Mouse (Mus musculus) forebrain, embryonic 11.5 days (tissue): ENCODE data around the gene Smad3. TPM values are rescaled to one million over a fixed set of nuclear protein-coding genes. Genes with fewer than 3 reads are reported as not detected.

Source experiments
- ATAC-seq: fragments of 200-750 bp; cut with Nextera tagmentation; replicated peaks from 2 replicates; pipeline ENCODE4 v1.8.0; 2017; ENCODE audit warnings: moderate TSS enrichment; ENCODE audit not compliant: low FRiP score
- DNase-seq: peaks from one replicate; pipeline ENCODE4 v3.0.0-alpha.2; 2017; ENCODE audit warnings: low spot score
- H3K27ac ChIP-seq: fragments of 300-500 bp; sonication (generic); 2 replicates; pipeline ENCODE4 v1.5.1; 2014; ENCODE audit warnings: low read depth, low read length
- H3K27me3 ChIP-seq: fragments of 300-500 bp; sonication (generic); 2 replicates; pipeline ENCODE4 v1.6.1; 2014; ENCODE audit warnings: mild to moderate bottlenecking, low read length, mixed read lengths; ENCODE audit not compliant: control insufficient read depth, insufficient read depth
- H3K36me3 ChIP-seq: fragments of 300-500 bp; sonication (generic); 2 replicates; pipeline ENCODE4 v1.6.1; 2014; ENCODE audit warnings: mild to moderate bottlenecking, low read length, moderate library complexity, mixed read lengths; ENCODE audit not compliant: control insufficient read depth, insufficient read depth
- H3K4me1 ChIP-seq: fragments of 300-500 bp; sonication (generic); replicated peaks from 2 replicates; pipeline ENCODE4 v1.6.1; 2014; ENCODE audit warnings: low read length, mixed read lengths; ENCODE audit not compliant: control insufficient read depth, insufficient read depth
- H3K4me2 ChIP-seq: fragments of 300-500 bp; sonication (generic); 2 replicates; pipeline ENCODE4 v1.6.1; 2014; ENCODE audit warnings: low read depth, mild to moderate bottlenecking, low read length, moderate library complexity, mixed read lengths; ENCODE audit not compliant: severe bottlenecking
- H3K4me3 ChIP-seq: fragments of 300-500 bp; sonication (generic); 2 replicates; pipeline ENCODE4 v1.5.1; 2014; ENCODE audit warnings: low read depth, low read length
- H3K9ac ChIP-seq: fragments of 300-500 bp; sonication (generic); 2 replicates; pipeline ENCODE4 v1.6.1; 2014; ENCODE audit warnings: low read length
- H3K9me3 ChIP-seq: fragments of 300-500 bp; sonication (generic); 2 replicates; pipeline ENCODE4 v1.6.1; 2016; ENCODE audit warnings: low read length, mixed read lengths; ENCODE audit not compliant: control insufficient read depth
- whole genome bisulfite sequencing: fragments of 180-500 bp; shearing (Covaris S2); extraction: QIAGEN DNeasy Blood & Tissue Kit; methylation state at CpG from one replicate; pipeline ENCODE4 v1.1.7; 2014; 5-methylcytosine and 5-hydroxymethylcytosine counted together
- polyA plus RNA-seq: library from polyadenylated mRNA; unstranded; fragments of >200 nt; fragmentation: Nextera tagmentation; extraction: Ambion mirVana; gene quantifications from 2 replicates; pipeline ENCODE4 v1.2.1, GENCODE M21; 2014

The Smad3 gene
- polyA plus RNA-seq, 1 experiment from 2014 or later, result 17.9 TPM

DNA sequence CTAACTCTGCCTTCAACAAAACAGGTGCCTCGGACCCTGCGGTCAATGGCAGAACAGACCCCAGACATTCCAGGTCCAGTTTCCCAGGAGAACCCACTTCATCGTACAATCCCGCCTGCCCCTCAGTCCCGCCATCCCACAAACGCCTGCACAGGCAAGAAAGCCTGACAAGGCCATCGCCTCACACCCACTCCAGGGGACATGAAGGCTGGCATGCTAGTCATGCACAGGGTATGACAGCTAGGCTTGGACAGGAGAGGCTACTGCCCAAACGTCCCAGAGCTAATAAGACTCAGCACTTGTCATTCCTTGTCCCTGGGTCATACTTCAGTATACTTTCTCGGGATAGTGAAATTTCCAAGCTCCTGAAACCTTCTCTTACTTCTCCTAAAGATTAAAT, 34.9 kb downstream of the Smad3 start:
- no peak overlapping the region for H3K9ac ChIP-seq
- 84% methylated on average over 9 of the region's 9 CpGs for WGBS
- no peaks in the 10 kb centered on the region for H3K27me3 ChIP-seq
- H3K4me1 ChIP-seq, result peaks cover 2% of the 10 kb centered on the region; the same call in 1 of the 2 replicates
- no peak for ATAC-seq
- no peak overlapping the region for H3K4me2 ChIP-seq
- no peaks in the 10 kb centered on the region for H3K36me3 ChIP-seq
- no peak overlapping the region for H3K4me3 ChIP-seq
- H3K27ac ChIP-seq, result no peak overlapping the region
- no peak for DNase-seq
- no peaks in the 10 kb centered on the region for H3K9me3 ChIP-seq

DNA sequence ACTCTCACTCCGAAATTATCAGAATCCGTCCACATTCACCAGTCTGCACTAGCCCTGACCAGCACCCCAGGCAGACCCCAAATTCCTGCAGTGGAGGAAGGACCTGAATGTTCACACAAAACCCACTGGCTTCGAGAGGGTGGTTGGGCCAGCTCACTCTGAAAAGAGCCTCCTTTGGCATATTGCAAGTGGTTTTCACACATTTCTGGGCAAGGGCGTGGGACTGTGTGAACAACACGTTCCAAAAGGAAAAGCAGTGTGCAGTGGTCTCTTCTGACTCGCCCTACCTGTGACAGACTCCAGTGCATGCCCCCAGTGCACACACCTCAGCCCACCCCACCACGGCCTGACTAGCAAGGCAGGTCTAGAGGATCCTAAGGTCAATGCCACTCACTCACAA, 35.4 kb downstream of the Smad3 start:
- 87% methylated on average over 7 of the region's 7 CpGs for WGBS
- no peak overlapping the region for H3K27ac ChIP-seq
- H3K4me3 ChIP-seq, result no peak overlapping the region
- H3K9me3 ChIP-seq, result no peaks in the 10 kb centered on the region
- ATAC-seq (no peak), DNase-seq (no peak)
- H3K27me3 ChIP-seq, result no peaks in the 10 kb centered on the region
- no peaks in the 10 kb centered on the region for H3K36me3 ChIP-seq
- H3K4me2 ChIP-seq, result no peak overlapping the region
- H3K4me1 ChIP-seq, result peaks cover 2% of the 10 kb centered on the region; the same call in 1 of the 2 replicates
- no peak overlapping the region for H3K9ac ChIP-seq

DNA sequence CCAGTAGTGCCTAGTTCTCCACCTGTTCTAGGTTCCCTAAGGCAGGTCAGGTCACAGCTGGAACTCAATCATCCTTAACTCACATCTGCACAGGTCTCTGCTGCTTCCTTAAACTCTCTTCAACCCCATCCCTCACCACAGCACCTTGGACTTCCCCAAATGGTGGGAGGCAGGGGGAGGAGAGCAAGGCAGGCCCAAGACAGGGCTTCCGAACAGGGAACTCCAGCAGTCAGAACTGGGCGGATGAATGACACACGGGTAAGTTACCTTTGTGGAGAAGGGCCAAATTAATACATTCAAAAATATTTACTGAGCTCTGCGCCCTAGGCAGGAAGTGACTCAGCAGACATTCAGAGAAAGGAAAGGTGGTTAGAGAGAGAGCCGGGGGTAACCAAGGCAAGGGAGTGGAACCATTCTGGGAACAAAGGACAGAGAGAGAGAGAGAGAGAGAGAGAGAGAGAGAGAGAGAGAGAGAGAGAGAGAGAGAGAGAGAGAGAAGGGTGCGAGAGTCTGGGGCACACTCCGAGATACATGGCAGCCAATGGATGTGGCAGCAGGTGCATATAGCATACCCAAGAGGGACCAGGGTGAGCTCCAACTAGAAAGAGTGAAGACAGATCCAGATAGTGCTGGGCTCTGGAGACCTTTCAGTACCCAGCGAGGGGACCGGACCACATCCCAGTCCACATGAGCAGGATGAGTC, 36.1 kb downstream of the Smad3 start:
- H3K27ac ChIP-seq, result no peak overlapping the region
- no peak overlapping the region for H3K4me2 ChIP-seq
- no peak overlapping the region for H3K9ac ChIP-seq
- H3K4me1 ChIP-seq, result peaks cover 2% of the 10 kb centered on the region; the same call in 1 of the 2 replicates
- WGBS, result 91% methylated on average over 9 of the region's 9 CpGs
- DNase-seq, result no peak
- H3K36me3 ChIP-seq, result no peaks in the 10 kb centered on the region
- H3K4me3 ChIP-seq, result no peak overlapping the region
- H3K27me3 ChIP-seq, result no peaks in the 10 kb centered on the region
- ATAC-seq, result no peak
- no peaks in the 10 kb centered on the region for H3K9me3 ChIP-seq

DNA sequence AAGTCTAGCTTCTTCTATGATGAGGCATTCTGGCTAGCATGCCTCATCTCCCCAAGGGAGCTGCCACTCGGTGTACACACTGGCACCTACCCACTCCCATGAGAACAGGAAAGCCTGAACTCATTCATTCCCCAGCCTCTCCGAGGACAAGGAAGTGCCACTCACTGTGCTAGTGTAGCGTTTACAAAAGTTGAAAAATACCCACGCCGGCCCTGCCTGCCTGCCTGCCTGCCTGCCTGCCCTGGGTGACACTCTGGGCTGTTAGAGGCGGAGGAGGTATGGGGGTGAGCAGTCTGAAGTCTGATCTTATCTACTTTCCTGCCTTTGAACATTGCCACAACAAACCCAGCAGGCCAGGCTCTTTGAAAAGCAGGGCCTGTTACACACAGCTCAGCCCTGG, 37.1 kb downstream of the Smad3 start:
- WGBS, result 91% methylated on average over 6 of the region's 6 CpGs
- H3K27me3 ChIP-seq, result no peaks in the 10 kb centered on the region
- DNase-seq, result no peak
- no peak overlapping the region for H3K4me2 ChIP-seq
- no peak for ATAC-seq
- H3K4me1 ChIP-seq, result peaks cover 4% of the 10 kb centered on the region; the same call in 1 of the 2 replicates
- no peak overlapping the region for H3K27ac ChIP-seq
- H3K9me3 ChIP-seq, result no peaks in the 10 kb centered on the region
- H3K4me3 ChIP-seq, result no peak overlapping the region
- no peak overlapping the region for H3K9ac ChIP-seq
- H3K36me3 ChIP-seq, result no peaks in the 10 kb centered on the region

DNA sequence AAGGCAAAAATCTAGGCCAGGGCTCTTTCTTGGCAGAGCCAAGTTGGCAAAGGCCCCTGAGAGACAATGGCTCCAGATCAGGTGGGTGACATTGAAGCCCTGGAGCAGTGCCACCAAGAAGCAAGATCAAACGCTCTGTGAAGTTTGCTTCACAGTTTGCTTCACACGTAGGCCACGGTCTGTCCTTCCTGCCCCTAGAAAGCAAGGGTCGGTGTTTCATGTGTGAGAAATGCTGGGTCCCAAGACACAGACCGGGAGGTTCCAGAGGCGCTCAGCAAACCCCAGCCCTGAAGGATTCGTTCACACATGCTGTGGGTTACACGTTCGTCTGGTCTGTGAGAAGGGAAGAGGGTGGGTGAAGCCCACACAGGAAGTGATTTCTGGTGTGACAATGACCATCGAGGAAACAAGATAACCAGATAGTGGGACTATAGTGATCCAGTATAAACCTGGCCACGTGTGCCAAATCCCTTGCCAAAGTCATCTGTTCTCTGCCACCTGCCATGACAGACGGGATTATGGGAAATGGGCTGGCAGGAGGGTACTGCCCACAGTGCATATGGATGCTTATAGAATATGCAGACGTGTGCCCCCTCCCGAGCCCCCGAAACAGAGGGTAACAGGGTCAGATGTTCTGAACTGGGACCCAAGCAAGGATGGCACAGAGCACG, 37.9 kb downstream of the Smad3 start:
- peaks cover 4% of the 10 kb centered on the region; the same call in 1 of the 2 replicates for H3K4me1 ChIP-seq
- no peak overlapping the region for H3K27ac ChIP-seq
- WGBS, result 92% methylated on average over 16 of the region's 16 CpGs
- no peak for DNase-seq
- H3K4me3 ChIP-seq, result no peak overlapping the region
- H3K4me2 ChIP-seq, result no peak overlapping the region
- no peaks in the 10 kb centered on the region for H3K27me3 ChIP-seq
- no peaks in the 10 kb centered on the region for H3K9me3 ChIP-seq
- ATAC-seq, result no peak
- no peak overlapping the region for H3K9ac ChIP-seq
- H3K36me3 ChIP-seq, result no peaks in the 10 kb centered on the region

DNA sequence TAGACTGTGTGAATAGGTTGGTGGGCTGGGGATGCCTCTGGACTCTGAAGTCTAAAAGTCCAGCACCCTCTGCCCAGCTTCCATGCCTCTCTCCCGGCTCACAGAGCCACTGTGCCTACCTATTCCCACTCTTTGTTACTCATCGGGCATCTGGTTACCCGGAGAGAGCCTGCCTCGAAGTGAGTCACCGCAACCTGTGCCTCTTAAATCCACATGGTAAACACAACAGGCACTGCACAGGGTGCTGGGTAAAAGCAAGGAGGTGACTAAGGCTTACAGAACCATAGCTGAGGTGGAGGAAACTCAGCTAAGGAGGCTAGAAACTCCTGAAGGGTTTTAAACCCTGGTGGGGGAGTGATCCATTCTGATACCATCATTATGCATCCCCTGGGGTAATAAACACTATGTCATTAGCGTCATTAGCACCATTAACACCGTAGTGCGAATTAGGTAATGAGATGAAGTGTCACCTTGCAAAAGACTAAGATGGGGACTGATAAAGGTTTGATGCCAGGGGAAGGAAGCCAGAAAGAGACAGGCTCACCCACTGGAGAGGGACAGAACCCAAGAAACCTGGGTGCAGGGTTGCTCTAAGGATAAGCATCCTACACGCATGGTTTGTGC, 38.9 kb downstream of the Smad3 start:
- no peak for ATAC-seq
- H3K4me1 ChIP-seq, result peaks cover 4% of the 10 kb centered on the region; the same call in 1 of the 2 replicates
- no peak for DNase-seq

DNA sequence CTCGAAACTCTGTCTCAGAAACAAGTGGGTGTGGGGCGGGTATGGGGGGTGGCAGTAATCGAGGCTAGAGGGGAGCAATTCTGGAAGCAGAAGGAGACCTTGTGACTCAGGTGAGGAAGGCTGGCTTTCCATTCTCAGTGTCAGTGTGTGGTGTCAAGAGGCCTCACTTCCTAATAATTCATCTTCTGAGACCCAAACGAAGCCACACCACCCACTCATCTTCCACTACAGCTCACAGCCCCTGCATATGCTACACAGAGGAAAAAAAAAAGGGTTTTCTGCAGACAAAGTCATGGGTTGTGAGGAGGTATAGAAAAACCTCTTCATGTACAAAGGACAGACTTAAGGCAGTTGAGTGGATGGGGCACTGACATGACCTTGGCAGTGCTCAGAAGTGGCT, 39.6 kb downstream of the Smad3 start:
- Histone ChIP-seq H3K4me3 (no peak overlapping the region), H3K36me3 (no peaks in the 10 kb centered on the region), H3K27me3 (no peaks in the 10 kb centered on the region), H3K4me1 (peaks cover 4% of the 10 kb centered on the region; the same call in 1 of the 2 replicates), H3K9ac (no peak overlapping the region), H3K9me3 (no peaks in the 10 kb centered on the region), H3K4me2 (no peak overlapping the region), H3K27ac (no peak overlapping the region)
- DNase-seq (no peak), ATAC-seq (no peak)
- WGBS, result 91% methylated on average over 4 of the region's 4 CpGs

More for the DNA sequence above, 38.9 kb downstream of the Smad3 start:
- H3K4me3 ChIP-seq, result no peak overlapping the region
- 90% methylated on average over 9 of the region's 9 CpGs for WGBS
- no peaks in the 10 kb centered on the region for H3K27me3 ChIP-seq
- H3K4me2 ChIP-seq, result no peak overlapping the region
- no peaks in the 10 kb centered on the region for H3K36me3 ChIP-seq
- no peak overlapping the region for H3K27ac ChIP-seq
- no peak overlapping the region for H3K9ac ChIP-seq
- H3K9me3 ChIP-seq, result no peaks in the 10 kb centered on the region

DNA sequence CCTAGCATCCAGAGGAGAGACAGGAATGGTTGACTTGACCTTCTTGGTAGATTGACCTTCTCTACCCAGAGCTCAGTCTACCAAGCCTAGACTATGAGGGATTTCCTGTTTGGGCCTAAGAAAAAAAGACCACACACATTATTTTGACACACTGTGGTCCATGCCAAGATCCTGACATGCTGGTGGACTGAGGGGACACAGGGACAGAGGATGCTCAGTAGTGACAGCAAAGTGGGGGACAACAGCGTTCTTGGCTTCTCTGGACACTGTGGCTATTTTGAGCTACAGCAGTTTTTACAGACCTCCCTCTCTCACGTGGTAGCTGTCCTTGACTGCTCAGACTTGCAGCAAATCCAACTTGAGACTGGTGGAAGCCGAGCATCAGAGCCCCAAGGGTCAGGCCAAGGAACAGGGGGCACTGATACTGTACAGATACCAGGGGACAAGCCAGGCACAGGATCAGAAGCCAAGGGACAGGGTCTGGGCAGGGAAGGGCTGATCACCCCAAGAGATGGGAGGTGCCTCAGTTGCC, 40.3 kb downstream of the Smad3 start:
- no peak for DNase-seq
- ATAC-seq, result no peak
- H3K27ac ChIP-seq, result no peak overlapping the region
- H3K9me3 ChIP-seq, result no peaks in the 10 kb centered on the region
- no peak overlapping the region for H3K4me2 ChIP-seq
- H3K4me1 ChIP-seq, result peaks cover 4% of the 10 kb centered on the region; the same call in 1 of the 2 replicates
- no peak overlapping the region for H3K4me3 ChIP-seq
- WGBS, result 88% methylated on average over 3 of the region's 3 CpGs
- H3K27me3 ChIP-seq, result no peaks in the 10 kb centered on the region
- no peaks in the 10 kb centered on the region for H3K36me3 ChIP-seq
- no peak overlapping the region for H3K9ac ChIP-seq
